Mouse (Mus musculus) CH12.LX (cell line): ENCODE measurements at regions not wholly inside any gene's neighbourhood (a gene's known extent, or its start where the extent isn't known, plus 50 kb on each side); places are given as distances from the start of the nearest gene placed in this dataset.

ENCODE experiments used
- DNase-seq: peaks from one replicate; pipeline ENCODE4 v3.0.0-alpha.2; 2013; ENCODE audit errors: extremely low read depth
- H3K27ac ChIP-seq: 2 replicates; pipeline ENCODE4 v1.5.1; 2012; ENCODE audit warnings: low read depth, mild to moderate bottlenecking, control low read depth, moderate library complexity; ENCODE audit not compliant: insufficient read depth
- H3K27me3 ChIP-seq: replicated peaks from 2 replicates; pipeline ENCODE3; 2012; ENCODE audit warnings: inconsistent platforms
- H3K36me3 ChIP-seq, 2 experiments: replicated peaks in 1 of 2; 2 replicates each; pipeline versions ENCODE3 to v1.6.1; 2012; ENCODE audit warnings: inconsistent platforms in 1 of 2, low read length in 1 of 2, mild to moderate bottlenecking in 1 of 2, mixed read lengths in 1 of 2, moderate library complexity in 1 of 2; ENCODE audit not compliant: control insufficient read depth in 1 of 2, insufficient read depth in 1 of 2
- H3K4me1 ChIP-seq, 2 experiments: 2 replicates each; pipeline ENCODE4 v1.6.1; 2012; ENCODE audit warnings: inconsistent platforms in 1 of 2, moderate library complexity in 1 of 2; ENCODE audit not compliant: insufficient read depth in 2 of 2, control insufficient read depth in 1 of 2
- H3K4me2 ChIP-seq: 2 replicates; pipeline ENCODE4 v1.6.1; 2012; ENCODE audit warnings: low read depth, mild to moderate bottlenecking, control low read depth; ENCODE audit not compliant: poor library complexity, insufficient read depth, severe bottlenecking
- H3K4me3 ChIP-seq, 3 experiments: fragments of 150-350 bp in 1 of 3; sonication (generic) in 1 of 3; replicated peaks in 1 of 3; 2 replicates each; pipeline versions ENCODE3 to v1.5.1; 2011 to 2012; ENCODE audit warnings: low read depth in 2 of 3, low read length in 2 of 3, mild to moderate bottlenecking in 2 of 3, moderate library complexity in 2 of 3, control low read depth in 1 of 3, improper control_type of control experiment in 1 of 3, inconsistent platforms in 1 of 3, mixed read lengths in 1 of 3; ENCODE audit not compliant: poor library complexity in 1 of 3
- H3K79me2 ChIP-seq: replicated peaks from 2 replicates; pipeline ENCODE4 v1.6.1; 2012; ENCODE audit warnings: mild to moderate bottlenecking, moderate library complexity; ENCODE audit not compliant: control insufficient read depth, poor library complexity, insufficient read depth, severe bottlenecking; ENCODE audit errors: extremely low read depth
- H3K9ac ChIP-seq: 2 replicates; pipeline ENCODE4 v1.6.1; 2012; ENCODE audit warnings: low read depth, mild to moderate bottlenecking, control low read depth, moderate library complexity; ENCODE audit not compliant: insufficient read depth
- H3K9me3 ChIP-seq: replicated peaks from 2 replicates; pipeline ENCODE3; 2012; ENCODE audit warnings: low read length, inconsistent platforms, mixed read lengths
- BHLHE40 ChIP-seq: IDR thresholded peaks from 2 replicates; pipeline ENCODE4 v1.6.1; 2011; ENCODE audit warnings: mild to moderate bottlenecking, low read depth, low read length, improper control_type of control experiment
- CHD1 ChIP-seq: IDR thresholded peaks from 2 replicates; pipeline ENCODE4 v1.6.1; 2012; ENCODE audit warnings: low read depth, low read length, improper control_type of control experiment, inconsistent platforms
- CHD2 ChIP-seq: IDR thresholded peaks from 2 replicates; pipeline ENCODE4 v1.6.1; 2011; ENCODE audit warnings: low read length, improper control_type of control experiment
- ELF1 ChIP-seq: IDR thresholded peaks from 2 replicates; pipeline ENCODE4 v1.6.1; 2014; ENCODE audit warnings: low read depth, mild to moderate bottlenecking, inconsistent platforms, low read length, improper control_type of control experiment
- EP300 ChIP-seq: IDR thresholded peaks from 2 replicates; pipeline ENCODE4 v1.6.1; 2011; ENCODE audit warnings: low read length, improper control_type of control experiment
- GABPA ChIP-seq: IDR thresholded peaks from 2 replicates; pipeline ENCODE4 v1.6.1; 2012; ENCODE audit warnings: low read depth, low read length, improper control_type of control experiment, inconsistent platforms; ENCODE audit not compliant: insufficient replicate concordance
- IRF4 ChIP-seq: IDR thresholded peaks from 2 replicates; pipeline ENCODE4 v1.6.1; 2014; ENCODE audit warnings: low read depth, mild to moderate bottlenecking, inconsistent platforms, low read length, improper control_type of control experiment
- JUN ChIP-seq: IDR thresholded peaks from 2 replicates; pipeline ENCODE4 v1.6.1; 2011; ENCODE audit warnings: low read depth, mild to moderate bottlenecking, low read length, improper control_type of control experiment, moderate library complexity; ENCODE audit not compliant: insufficient read depth
- JUND ChIP-seq: conservative IDR thresholded peaks from 2 replicates; pipeline ENCODE4 v1.6.1; 2011; ENCODE audit warnings: low read depth, low read length, improper control_type of control experiment
- MAFK ChIP-seq: IDR thresholded peaks from 2 replicates; pipeline ENCODE4 v1.6.1; 2011; ENCODE audit warnings: low read length, improper control_type of control experiment; ENCODE audit not compliant: insufficient replicate concordance
- MAX ChIP-seq: IDR thresholded peaks from 2 replicates; pipeline ENCODE4 v1.6.1; 2011; ENCODE audit warnings: low read length, improper control_type of control experiment
- MAZ ChIP-seq: IDR thresholded peaks from 2 replicates; pipeline ENCODE4 v1.6.1; 2012; ENCODE audit warnings: low read depth, mild to moderate bottlenecking, inconsistent platforms, low read length, improper control_type of control experiment, moderate library complexity
- MEF2A ChIP-seq: IDR thresholded peaks from 2 replicates; pipeline ENCODE4 v1.6.1; 2014; ENCODE audit warnings: low read depth, mild to moderate bottlenecking, inconsistent platforms, low read length, improper control_type of control experiment, borderline replicate concordance
- MYC ChIP-seq: IDR thresholded peaks from 2 replicates; pipeline ENCODE4 v1.6.1; 2011; ENCODE audit warnings: low read depth, mild to moderate bottlenecking, improper control_type of control experiment, low read length
- NELFE ChIP-seq: IDR thresholded peaks from 2 replicates; pipeline ENCODE4 v1.6.1; 2011; ENCODE audit warnings: low read depth, low read length, improper control_type of control experiment
- NRF1 ChIP-seq: IDR thresholded peaks from 2 replicates; pipeline ENCODE4 v1.6.1; 2014; ENCODE audit warnings: low read depth, mild to moderate bottlenecking, inconsistent platforms, low read length, improper control_type of control experiment, moderate library complexity
- POLR2A ChIP-seq: IDR thresholded peaks from 2 replicates; pipeline ENCODE4 v1.6.1; 2011; ENCODE audit warnings: low read depth, mild to moderate bottlenecking, improper control_type of control experiment, low read length
- RAD21 ChIP-seq: IDR thresholded peaks from 2 replicates; pipeline ENCODE4 v1.6.1; 2011; ENCODE audit warnings: low read depth, mild to moderate bottlenecking, low read length, improper control_type of control experiment, moderate library complexity
- RCOR1 ChIP-seq: conservative IDR thresholded peaks from 2 replicates; pipeline ENCODE4 v1.6.1; 2012; ENCODE audit warnings: low read depth, mild to moderate bottlenecking, inconsistent platforms, low read length, improper control_type of control experiment
- SMC3 ChIP-seq: IDR thresholded peaks from 2 replicates; pipeline ENCODE4 v1.6.1; 2011; ENCODE audit warnings: low read depth, low read length, improper control_type of control experiment
- TCF12 ChIP-seq: IDR thresholded peaks from 2 replicates; pipeline ENCODE4 v1.6.1; 2014; ENCODE audit warnings: low read depth, mild to moderate bottlenecking, inconsistent platforms, low read length, improper control_type of control experiment
- ZMIZ1 ChIP-seq: IDR thresholded peaks from 2 replicates; pipeline ENCODE4 v1.6.1; 2012; ENCODE audit warnings: low read depth, mild to moderate bottlenecking, inconsistent platforms, low read length, improper control_type of control experiment
- dilution Hi-C: fragments of 300-500 bp; cut with MboI; formaldehyde crosslinking; loops from 2 replicates; pipeline ENCODE4 v1.14.3; 2020; ENCODE audit warnings: low sequenced_read_pairs; ENCODE audit not compliant: extremely low pct_unique_long_range_greater_than_20kb, extremely low pct_ligation_motif_present
- in situ Hi-C: fragments of 300-500 bp; cut with MboI; formaldehyde crosslinking; loops from 3 replicates; pipeline ENCODE4 v1.14.3; 2019; ENCODE audit warnings: low sequenced_read_pairs, low pct_ligation_motif_present, low pct_unique_long_range_greater_than_20kb, mixed read lengths

DNA sequence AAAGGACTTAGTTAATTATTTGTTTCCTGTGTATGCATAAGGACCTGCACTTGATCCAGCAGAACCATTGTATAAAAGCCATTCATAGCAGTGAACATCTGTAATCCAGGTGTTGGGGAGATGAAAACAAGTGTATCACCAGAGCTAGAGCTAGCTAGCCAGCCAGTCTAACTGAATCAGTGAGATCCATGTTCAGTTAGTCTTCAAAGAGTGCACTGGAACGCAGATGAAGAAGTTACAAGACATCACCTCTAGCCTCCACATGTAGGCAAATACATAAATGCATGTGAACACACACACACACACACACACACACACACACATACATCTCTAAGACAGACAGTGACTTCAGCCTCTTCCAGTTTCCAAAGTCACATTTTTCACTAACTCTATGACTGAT is 150.3 kb upstream of the Pitrm1 start:
- H3K9me3 ChIP-seq, result no peaks in the 10 kb centered on the region
- H3K27me3 ChIP-seq, result no peaks in the 10 kb centered on the region
- H3K4me2 ChIP-seq, result no peak overlapping the region
- no peak for DNase-seq
- TF ChIP-seq JUND (no peak), RCOR1 (no peak), IRF4 (no peak), EP300 (no peak)
- dilution Hi-C loops (no loop called here), in situ Hi-C loops (no loop called here)
- H3K4me3 ChIP-seq, result no peak overlapping the region
- H3K36me3 ChIP-seq, result no peaks in the 10 kb centered on the region
- H3K79me2 ChIP-seq, result no peaks in the 10 kb centered on the region
- peaks cover 2 to 7% of the 10 kb centered on the region in 2 experiments for H3K4me1 ChIP-seq
- H3K27ac ChIP-seq, result no peak overlapping the region
- no peak overlapping the region for H3K9ac ChIP-seq

DNA sequence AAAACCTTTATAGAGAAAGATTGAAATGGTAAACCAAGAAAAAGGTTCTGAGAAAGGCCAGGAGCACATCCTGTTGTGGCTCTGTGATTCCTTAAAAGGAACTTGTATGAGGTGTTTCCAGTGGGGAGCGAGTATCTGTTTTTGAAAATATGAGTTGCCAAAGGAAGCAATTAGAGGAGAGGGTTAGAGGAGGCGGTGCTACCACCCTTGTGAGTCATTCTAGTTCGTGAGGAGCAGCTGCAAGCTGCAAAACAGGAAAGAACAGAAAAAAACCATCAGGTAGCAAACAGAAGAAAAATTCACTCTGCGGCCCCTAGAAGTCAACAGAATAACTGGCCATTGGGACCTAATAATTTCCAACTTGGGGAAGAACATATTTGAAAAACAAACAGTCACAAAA is 116.1 kb upstream of the Pitrm1 start:
- Histone ChIP-seq H3K4me3 (no peak overlapping the region), H3K9ac (no peak overlapping the region), H3K27ac (no peak overlapping the region), H3K9me3 (no peaks in the 10 kb centered on the region), H3K27me3 (no peaks in the 10 kb centered on the region), H3K36me3 (no peaks in the 10 kb centered on the region), H3K4me1 (no peaks in the 10 kb centered on the region), H3K4me2 (no peak overlapping the region), H3K79me2 (no peaks in the 10 kb centered on the region)
- DNase-seq, result no peak
- TF ChIP-seq POLR2A (no peak), ZMIZ1 (no peak), RCOR1 (no peak), MYC (no peak), NRF1 (no peak), CHD2 (no peak), NELFE (no peak), MAX (no peak), RAD21 (no peak), MAZ (no peak), BHLHE40 (no peak), MEF2A (no peak)
- in situ Hi-C loops (no loop called here), dilution Hi-C loops (no loop called here)

DNA sequence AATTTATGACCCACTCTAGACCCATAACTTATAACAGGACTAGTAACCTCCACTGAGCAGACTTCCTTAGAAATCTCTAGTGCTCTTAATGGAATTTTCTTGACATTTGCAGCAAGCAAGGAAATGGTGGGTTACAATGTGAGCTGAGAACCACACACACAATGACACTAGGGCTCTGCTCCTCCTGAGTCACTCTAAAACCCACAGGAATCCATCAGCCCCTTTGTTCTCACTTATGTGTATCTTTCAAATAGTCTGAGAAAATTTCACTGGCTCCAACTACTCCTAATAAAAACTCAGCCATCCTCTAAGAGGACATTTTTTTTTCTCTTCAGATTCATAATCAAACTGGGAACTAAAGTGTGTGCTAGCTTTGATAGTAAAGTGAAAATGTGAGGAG is 101.0 kb upstream of the Pitrm1 start:
- DNase-seq, result no peak

More for the DNA sequence above, 101.0 kb upstream of the Pitrm1 start:
- in situ Hi-C loops (no loop called here), dilution Hi-C loops (no loop called here)
- no peak overlapping the region for H3K9ac ChIP-seq
- no peak for TF ChIP-seq CHD2
- TF ChIP-seq JUN, result no peak
- TF ChIP-seq NELFE, result no peak
- no peak for TF ChIP-seq ELF1
- no peak for TF ChIP-seq MAFK
- no peak for TF ChIP-seq SMC3
- TF ChIP-seq CHD1, result no peak
- TF ChIP-seq GABPA, result no peak
- no peak for TF ChIP-seq RAD21
- TF ChIP-seq POLR2A, result no peak
- no peak for TF ChIP-seq MAZ
- no peak for TF ChIP-seq MEF2A
- TF ChIP-seq TCF12, result no peak
- no peak overlapping the region for H3K4me2 ChIP-seq
- no peaks in the 10 kb centered on the region for H3K9me3 ChIP-seq
- H3K36me3 ChIP-seq, result no peaks in the 10 kb centered on the region
- no peak overlapping the region for H3K27ac ChIP-seq
- no peak overlapping the region for H3K4me3 ChIP-seq
- no peaks in the 10 kb centered on the region for H3K27me3 ChIP-seq
- H3K79me2 ChIP-seq, result no peaks in the 10 kb centered on the region
- no peaks in the 10 kb centered on the region for H3K4me1 ChIP-seq
